In the genomic region with DNA sequence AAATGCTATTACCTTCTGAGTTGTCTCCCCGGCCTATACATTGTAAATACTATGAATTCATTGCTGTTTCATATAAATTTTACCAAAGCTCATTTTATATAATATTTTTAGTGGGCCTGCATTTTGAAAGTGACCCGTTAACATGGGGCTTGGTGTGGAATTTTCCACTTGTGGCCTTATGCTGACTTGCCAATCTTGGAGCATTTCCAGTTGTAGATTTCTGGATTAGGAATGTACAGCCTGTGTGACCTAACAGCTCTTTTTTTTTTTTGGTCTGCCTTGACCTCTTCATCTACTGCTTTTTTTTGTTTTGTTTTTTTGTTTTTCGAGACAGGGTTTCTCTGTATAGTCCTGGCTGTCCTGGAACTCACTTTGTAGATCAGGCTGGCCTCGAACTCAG, we compare ENCODE assay signal across 27 mouse cellular contexts. TPM values are rescaled to one million over a fixed set of nuclear protein-coding genes. Genes with fewer than 3 reads are reported as not detected.
DNase-seq lines count a peak whose midpoint lies in the region; ATAC-seq lines count a peak whose summit lies in the region.
"Had no signal": no experiment of that assay in that cellular context is flagged by ENCODE, and none has a peak within 500 bp of the region (broad histone marks: within the 10 kb centered on the region; RNA-seq: fewer than 3 reads in every experiment).

No protein-coding gene starts in this region.

- no peak overlapping the region for H3K4me2 ChIP-seq in limb, embryonic 13.5 days (replicated peaks)
- H3K4me2 ChIP-seq: embryonic facial prominence, embryonic 12.5 days; forebrain, embryonic 12.5 days had no signal

- peak overlapping the region; percentile 6; the same call in 1 of the 2 replicates for H3K27ac ChIP-seq in limb, embryonic 13.5 days
- no peak overlapping the region for H3K27ac ChIP-seq in limb, embryonic 10.5 days
- H3K27ac ChIP-seq: embryonic facial prominence, embryonic 10.5 days; embryonic facial prominence, embryonic 12.5 days; forebrain, embryonic 10.5 days; forebrain, embryonic 12.5 days had no signal

- H3K27me3 ChIP-seq in limb, embryonic 13.5 days = no peaks in the 10 kb centered on the region
- H3K27me3 ChIP-seq in limb, embryonic 10.5 days (ENCODE audit: low read depth, poor library complexity, severe bottlenecking) = no peaks in the 10 kb centered on the region
- H3K27me3 ChIP-seq: CH12.LX; embryonic facial prominence, embryonic 12.5 days; forebrain, embryonic 12.5 days; Patski had no signal

- H3K9me3 ChIP-seq in limb, embryonic 13.5 days = no peaks in the 10 kb centered on the region
- H3K9me3 ChIP-seq in limb, embryonic 10.5 days (replicated peaks) = no peaks in the 10 kb centered on the region
- H3K9me3 ChIP-seq: embryonic facial prominence, embryonic 10.5 days; embryonic facial prominence, embryonic 12.5 days; forebrain, embryonic 10.5 days; forebrain, embryonic 12.5 days; G1E had no signal

- H3K4me3 ChIP-seq in limb, embryonic 13.5 days = no peak overlapping the region
- no peak overlapping the region for H3K4me3 ChIP-seq in limb, embryonic 10.5 days
- H3K4me3 ChIP-seq: embryonic facial prominence, embryonic 10.5 days; embryonic facial prominence, embryonic 12.5 days; erythroblast, embryonic 14.5 days; forebrain, embryonic 10.5 days; forebrain, embryonic 12.5 days had no signal

- H3K4me1 ChIP-seq in limb, embryonic 13.5 days = peaks cover 10% of the 10 kb centered on the region
- 0 out of 2 replicates have a peak, but pooled peaks cover 7% of the 10 kb centered on the region for H3K4me1 ChIP-seq in limb, embryonic 10.5 days
- H3K4me1 ChIP-seq: embryonic facial prominence, embryonic 12.5 days; forebrain, embryonic 10.5 days; forebrain, embryonic 12.5 days had no signal

- 84% methylated on average over 4 of the region's 4 CpGs for WGBS in limb, embryonic 13.5 days
- 98% methylated on average over 4 of the region's 4 CpGs for WGBS in limb, embryonic 10.5 days

- H3K9ac ChIP-seq in limb, embryonic 13.5 days = no peak overlapping the region
- H3K9ac ChIP-seq: embryonic facial prominence, embryonic 12.5 days; forebrain, embryonic 12.5 days had no signal

- no peak for ATAC-seq in limb, embryonic 13.5 days (ENCODE audit: low FRiP score, low read depth)
- ATAC-seq: activated CD4-positive, CD25-positive, alpha-beta regulatory T cell, adult 4 months; CD4-positive, CD25-positive, alpha-beta regulatory T cell, adult 4 months; forebrain, embryonic 14.5 days; forebrain, embryonic 16.5 days had no signal

- no peak for DNase-seq in limb, embryonic 10.5 days (ENCODE audit: low spot score)
- DNase-seq in adipocyte (ENCODE audit: low spot score) (peak; percentile 52), liver (no peak)
- no peak for DNase-seq in cerebellum, postnatal 4 days (ENCODE audit: low spot score in 2 of 2)
- DNase-seq: adrenal gland, adult 2 months; adrenal gland, postnatal 10 days; adrenal gland, postnatal 25 days; B cell, adult 2 months; cerebellum, adult 11 months; cerebellum, adult 18-20 months; cerebellum, adult 8-10 months; cerebellum, adult 9-11 months; cerebellum, postnatal 14 days; cerebellum, postnatal 36 days had no signal

- H3K36me3 ChIP-seq in limb, embryonic 13.5 days = peaks cover 64% of the 10 kb centered on the region
- H3K36me3 ChIP-seq in limb, embryonic 10.5 days = peaks cover 79% of the 10 kb centered on the region

RNA-seq across cellular contexts. Expression of a gene that starts 13.8 kb away (rescaled TPM):
- polyA plus RNA-seq in limb, embryonic 13.5 days (2015; fragmentation: Nextera tagmentation; extraction: Ambion mirVana) = 107 and 109 TPM in 2 replicates
- 128 and 145 TPM in 2 replicates for polyA plus RNA-seq in limb, embryonic 10.5 days (2016; fragmentation: Nextera tagmentation; extraction: Ambion mirVana)

RNA-seq across cellular contexts. Expression of a gene that starts 13.9 kb away (rescaled TPM):
- 14.6 and 16.0 TPM in 2 replicates for polyA plus RNA-seq in limb, embryonic 13.5 days (2015; fragmentation: Nextera tagmentation; extraction: Ambion mirVana)
- polyA plus RNA-seq in limb, embryonic 10.5 days (2016; fragmentation: Nextera tagmentation; extraction: Ambion mirVana) = 8.9 and 11.4 TPM in 2 replicates
